ENCODE assay signal across 34 mouse cellular contexts in the genomic region with DNA sequence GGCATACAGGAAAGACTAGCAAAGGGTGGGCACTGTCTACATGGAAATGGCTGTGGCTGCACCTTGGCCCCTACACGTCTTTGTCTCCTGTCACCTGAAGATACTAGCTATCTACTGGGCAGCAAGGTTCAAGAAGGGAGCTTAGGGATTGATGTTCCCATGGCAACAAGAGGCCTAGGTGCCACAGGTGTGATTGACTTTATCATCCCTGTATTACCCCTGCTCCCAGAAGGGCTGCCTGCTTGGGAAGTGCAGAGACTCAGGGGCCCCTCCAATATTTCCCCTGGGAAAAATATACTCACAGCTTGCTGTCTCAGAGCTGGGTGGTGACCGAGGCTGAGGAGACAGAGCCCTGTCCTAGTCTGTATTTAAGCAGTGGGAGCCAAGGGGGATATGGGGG. TPM values are rescaled to one million over a fixed set of nuclear protein-coding genes. Genes with fewer than 3 reads are reported as not detected.
"Had no signal": no experiment of that assay in that cellular context is flagged by ENCODE, and none has a peak within 500 bp of the region (broad histone marks: within the 10 kb centered on the region; RNA-seq: fewer than 3 reads in every experiment).

No protein-coding gene starts in this region.

RNA-seq across cellular contexts. Expression of gene Serpina1e, which starts 2.2 kb away (rescaled TPM):
- total RNA-seq: granulocyte monocyte progenitor cell, adult 5-6 weeks; heart, postnatal 10 days; layer of hippocampus, adult 18-20 months; layer of hippocampus, postnatal 14 days; layer of hippocampus, postnatal 36 days; left cerebral cortex, adult 18-20 months; left cerebral cortex, adult 8-10 months; left cerebral cortex, postnatal 10 days; left cerebral cortex, postnatal 25 days; left cerebral cortex, postnatal 4 days had no signal
- polyA plus RNA-seq: frontal cortex, adult 2 months; heart, embryonic 14.5 days; hindbrain, embryonic 10.5 days; hindbrain, embryonic 12.5 days; hindbrain, embryonic 14.5 days; hindbrain, embryonic 16.5 days; inflammation-experienced regulatory T-cells, adult 6 months; limb, embryonic 11.5 days; limb, embryonic 13.5 days had no signal

RNA-seq across cellular contexts. Expression of gene Serpina11, which starts 33.2 kb away (rescaled TPM):
- total RNA-seq: gastrocnemius, adult 2 months; gastrocnemius, postnatal 10 days; gastrocnemius, postnatal 25 days; heart, adult 18-20 months; heart, postnatal 10 days; heart, postnatal 25 days; heart, postnatal 4 days; layer of hippocampus, adult 18-20 months; layer of hippocampus, adult 8-10 months; layer of hippocampus, postnatal 14 days; layer of hippocampus, postnatal 36 days; left cerebral cortex, adult 18-20 months; left cerebral cortex, postnatal 10 days; left cerebral cortex, postnatal 25 days; left cerebral cortex, postnatal 4 days had no signal
- polyA plus RNA-seq: frontal cortex, adult 2 months; heart, embryonic 12.5 days; heart, embryonic 14.5 days; heart, embryonic 16.5 days; hindbrain, embryonic 10.5 days; hindbrain, embryonic 12.5 days; hindbrain, embryonic 14.5 days; hindbrain, embryonic 16.5 days; inflammation-experienced regulatory T-cells, adult 6 months; kidney, embryonic 15.5 days; kidney, postnatal 0 days; limb, embryonic 11.5 days; limb, embryonic 13.5 days; limb, embryonic 15.5 days had no signal

RNA-seq across cellular contexts. Expression of gene Serpina1c, which starts 51.9 kb away (rescaled TPM):
- total RNA-seq: gastrocnemius, adult 2 months; gastrocnemius, postnatal 25 days; granulocyte monocyte progenitor cell, adult 5-6 weeks; heart, adult 18-20 months; heart, postnatal 10 days; heart, postnatal 25 days; heart, postnatal 4 days; layer of hippocampus, adult 18-20 months; layer of hippocampus, adult 8-10 months; layer of hippocampus, postnatal 14 days; layer of hippocampus, postnatal 36 days; left cerebral cortex, adult 18-20 months; left cerebral cortex, adult 8-10 months; left cerebral cortex, postnatal 10 days; left cerebral cortex, postnatal 25 days; left cerebral cortex, postnatal 4 days had no signal
- polyA plus RNA-seq: frontal cortex, adult 2 months; heart, embryonic 14.5 days; hindbrain, embryonic 10.5 days; hindbrain, embryonic 12.5 days; hindbrain, embryonic 14.5 days; hindbrain, embryonic 16.5 days; inflammation-experienced regulatory T-cells, adult 6 months; limb, embryonic 11.5 days; limb, embryonic 13.5 days had no signal

RNA-seq across cellular contexts. Expression of gene Serpina9, which starts 57.0 kb away (rescaled TPM):
- total RNA-seq: gastrocnemius, adult 2 months; gastrocnemius, postnatal 10 days; gastrocnemius, postnatal 25 days; gastrocnemius, postnatal 4 days; granulocyte monocyte progenitor cell, adult 5-6 weeks; heart, postnatal 10 days; heart, postnatal 4 days had no signal
- polyA plus RNA-seq: hindbrain, embryonic 10.5 days; hindbrain, embryonic 14.5 days; kidney, adult 2 months; kidney, embryonic 15.5 days; kidney, postnatal 0 days; limb, embryonic 11.5 days; limb, embryonic 13.5 days; liver, embryonic 11.5 days had no signal
